Mouse (Mus musculus) lung, adult 2 months (tissue): Measurements from ENCODE around the gene Olfr33.

Experiments
- CTCF ChIP-seq: fragments of 200-500 bp; IDR thresholded peaks from 2 replicates; pipeline ENCODE4 v1.5.1; 2011; ENCODE audit warnings: mild to moderate bottlenecking, low read length, control low read depth; ENCODE audit not compliant: insufficient read depth
- POLR2A ChIP-seq: fragments of 200-500 bp; IDR thresholded peaks from 2 replicates; pipeline ENCODE4 v1.6.1; 2011; ENCODE audit warnings: low read depth, mild to moderate bottlenecking, control low read depth, low read length, borderline replicate concordance; ENCODE audit errors: extremely low read depth

DNA sequence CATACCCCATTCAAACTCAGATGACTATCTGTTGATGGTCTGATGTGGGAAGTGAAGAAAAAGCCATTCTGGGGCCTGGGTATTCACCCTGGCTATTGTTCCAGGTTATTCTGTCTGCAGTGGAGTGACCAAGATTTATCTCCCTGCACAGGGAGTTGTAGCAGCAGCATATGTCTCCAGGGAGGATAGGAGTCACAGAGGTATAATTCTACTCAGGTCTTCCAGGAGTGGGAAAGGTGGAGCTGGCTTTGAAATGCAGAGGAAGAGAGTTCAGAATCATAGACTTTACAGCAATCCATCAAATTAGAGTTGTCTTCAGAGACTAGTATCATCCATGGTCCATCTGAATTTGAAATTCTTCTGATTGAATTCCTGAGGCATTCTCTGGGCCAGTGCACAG lies 8.5 kb upstream of the Olfr33 start, which contains the start of gene Olfr559:
- TF ChIP-seq CTCF (no peak), POLR2A (no peak)
